In genomic region chr13:64020902-64021311, GRCm38 (mm10) we compare ENCODE assay signal across 9 mouse cellular contexts.
DNase-seq lines count a peak whose midpoint lies in the region; ATAC-seq and TF ChIP-seq lines count a peak whose summit lies in the region.
"Had no signal": no experiment of that assay in that cellular context is flagged by ENCODE, and none has a peak within 500 bp of the region (broad histone marks: within the 10 kb centered on the region; RNA-seq: fewer than 3 reads in every experiment).

No protein-coding gene starts in this region.

- H3K9ac ChIP-seq in forebrain, postnatal 0 days = no peak overlapping the region
- H3K9ac ChIP-seq in hindbrain, embryonic 13.5 days = no peak overlapping the region
- H3K9ac ChIP-seq in neural tube, embryonic 14.5 days (replicated peaks; ENCODE audit: low read depth, low read length) = no peak overlapping the region

- H3K27me3 ChIP-seq in forebrain, postnatal 0 days (ENCODE audit: insufficient read depth, low read length) = no peaks in the 10 kb centered on the region
- H3K27me3 ChIP-seq in hindbrain, embryonic 13.5 days = peaks cover 5% of the 10 kb centered on the region; the same call in 1 of the 2 replicates
- peaks cover 6% of the 10 kb centered on the region for H3K27me3 ChIP-seq in limb, embryonic 10.5 days (ENCODE audit: low read depth, poor library complexity, severe bottlenecking)
- H3K27me3 ChIP-seq in neural tube, embryonic 14.5 days (ENCODE audit: control insufficient read depth, insufficient read depth, low read length) = no peaks in the 10 kb centered on the region

- no peaks in the 10 kb centered on the region for H3K9me3 ChIP-seq in forebrain, postnatal 0 days (ENCODE audit: low read length)
- no peaks in the 10 kb centered on the region for H3K9me3 ChIP-seq in hindbrain, embryonic 13.5 days
- no peaks in the 10 kb centered on the region for H3K9me3 ChIP-seq in limb, embryonic 10.5 days (replicated peaks)
- H3K9me3 ChIP-seq in neural tube, embryonic 14.5 days (ENCODE audit: control insufficient read depth, low read length) = no peaks in the 10 kb centered on the region

- WGBS in forebrain, postnatal 0 days = 26% methylated on average over 7 of the region's 7 CpGs
- 6% methylated on average over 7 of the region's 7 CpGs for WGBS in hindbrain, embryonic 13.5 days
- 5% methylated on average over 7 of the region's 7 CpGs for WGBS in limb, embryonic 10.5 days
- WGBS in neural tube, embryonic 14.5 days = 7% methylated on average over 7 of the region's 7 CpGs

- H3K4me3 ChIP-seq in forebrain, postnatal 0 days (ENCODE audit: low read depth, low read length) = no peak overlapping the region
- no peak overlapping the region for H3K4me3 ChIP-seq in hindbrain, embryonic 13.5 days
- H3K4me3 ChIP-seq in limb, embryonic 10.5 days = peak overlapping the region; percentile 25
- no peak overlapping the region for H3K4me3 ChIP-seq in neural tube, embryonic 14.5 days (ENCODE audit: low read depth, low read length)
- H3K4me3 ChIP-seq: megakaryocyte, embryonic 14.5 days had no signal

- DNase-seq in ES-CJ7 (ENCODE audit: low read depth, low spot score) = peak; percentile 64
- peak; percentile 85 for DNase-seq in cerebellum, adult 11-12 months
- DNase-seq in forebrain, postnatal 0 days = peak; percentile 87
- peak; percentile 88 for DNase-seq in limb, embryonic 10.5 days (ENCODE audit: low spot score)
- no peak for DNase-seq in urinary bladder, postnatal 25 days (ENCODE audit: low spot score)
- no peak for DNase-seq in kidney, adult 9 months

- H3K27ac ChIP-seq in forebrain, postnatal 0 days (ENCODE audit: low read depth, low read length) = 0 out of 2 replicates have a peak overlapping the region, but pooled peaks have one; percentile 57
- peak overlapping the region; percentile 74 for H3K27ac ChIP-seq in hindbrain, embryonic 13.5 days
- peak overlapping the region; percentile 63 for H3K27ac ChIP-seq in limb, embryonic 10.5 days
- H3K27ac ChIP-seq in neural tube, embryonic 14.5 days (ENCODE audit: low read depth, low read length) = peak overlapping the region; percentile 22; the same call in 1 of the 2 replicates

- H3K4me1 ChIP-seq in forebrain, postnatal 0 days (ENCODE audit: insufficient read depth) = 0 out of 2 replicates have a peak, but pooled peaks cover 13% of the 10 kb centered on the region
- peaks cover 16% of the 10 kb centered on the region for H3K4me1 ChIP-seq in hindbrain, embryonic 13.5 days (replicated peaks)
- H3K4me1 ChIP-seq in limb, embryonic 10.5 days = peaks cover 46% of the 10 kb centered on the region
- H3K4me1 ChIP-seq in neural tube, embryonic 14.5 days (ENCODE audit: control insufficient read depth, insufficient read depth, low read length) = peaks cover 9% of the 10 kb centered on the region
- H3K4me1 ChIP-seq: megakaryocyte, embryonic 14.5 days had no signal

- TF ChIP-seq CTCF in forebrain, postnatal 0 days (IDR thresholded peaks at IDR 0.05; ENCODE audit: low read depth) = no peak

- no peaks in the 10 kb centered on the region for H3K36me3 ChIP-seq in forebrain, postnatal 0 days (ENCODE audit: insufficient read depth)
- no peaks in the 10 kb centered on the region for H3K36me3 ChIP-seq in hindbrain, embryonic 13.5 days
- H3K36me3 ChIP-seq in limb, embryonic 10.5 days = no peaks in the 10 kb centered on the region
- H3K36me3 ChIP-seq in neural tube, embryonic 14.5 days (ENCODE audit: control insufficient read depth, insufficient read depth, low read length) = no peaks in the 10 kb centered on the region

- no peak overlapping the region for H3K4me2 ChIP-seq in forebrain, postnatal 0 days (ENCODE audit: low read depth)
- peak overlapping the region; percentile 21; the same call in 1 of the 2 replicates for H3K4me2 ChIP-seq in hindbrain, embryonic 13.5 days
- H3K4me2 ChIP-seq in neural tube, embryonic 14.5 days (ENCODE audit: low read depth, low read length) = no peak overlapping the region

- ATAC-seq in forebrain, postnatal 0 days = peak; percentile 91
- ATAC-seq in hindbrain, embryonic 13.5 days (ENCODE audit: low FRiP score) = peak; percentile 95
- ATAC-seq in neural tube, embryonic 14.5 days (ENCODE audit: low read depth) = peak; percentile 94

Comparison
In these comparisons a context has a peak if more than half of its experiments do, and no peak if none do; other contexts are left out.
1. DNase-seq: peak in ES-CJ7 (single experiment), cerebellum, adult 11-12 months (single experiment), forebrain, postnatal 0 days (single experiment) and limb, embryonic 10.5 days (single experiment); none in urinary bladder, postnatal 25 days (single experiment) and kidney, adult 9 months (single experiment).
2. H3K27ac ChIP-seq: peak in every context shown above with its lines; median percentile 74 in hindbrain, embryonic 13.5 days; 63 in limb, embryonic 10.5 days; 57 in forebrain, postnatal 0 days; 22 in neural tube, embryonic 14.5 days.
3. Peak in every context shown above with its lines, with median percentiles within 50 percentile points of each other: ATAC-seq.